In the genomic region with DNA sequence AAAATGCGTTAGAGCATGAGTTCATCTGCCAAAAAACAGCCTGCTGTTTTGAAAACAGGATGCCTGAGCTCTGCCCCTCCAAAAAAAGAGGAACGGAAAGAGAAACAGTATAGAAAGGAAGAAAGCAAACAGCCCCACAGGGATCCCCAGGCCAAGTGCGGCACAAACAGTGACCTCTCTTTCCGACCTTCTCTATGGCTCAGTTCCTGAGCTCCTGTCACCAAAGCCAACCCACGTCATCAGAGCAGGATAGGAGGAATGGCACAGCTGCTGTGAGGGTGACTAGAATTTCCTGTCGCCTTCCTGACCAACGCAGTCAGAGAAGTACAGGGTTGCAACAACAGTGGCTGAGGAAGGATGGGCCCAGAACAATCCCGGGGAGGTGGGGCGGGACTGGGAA, we compare ENCODE assay signal across 8 mouse cellular contexts.
DNase-seq lines count a peak whose midpoint lies in the region; ATAC-seq and TF ChIP-seq lines count a peak whose summit lies in the region.

No protein-coding gene starts in this region.

- no peak for TF ChIP-seq POLR2A in limb, embryonic 14.5 days (IDR thresholded peaks at IDR 0.05; ENCODE audit: borderline replicate concordance, extremely low read depth, insufficient read depth, insufficient read length)

- no peak overlapping the region for H3K4me2 ChIP-seq in kidney, embryonic 14.5 days (replicated peaks; ENCODE audit: low read depth, low read length)
- H3K4me2 ChIP-seq in limb, embryonic 14.5 days (replicated peaks; ENCODE audit: low read depth, low read length, severe bottlenecking): no peak overlapping the region

- WGBS in kidney, embryonic 14.5 days: 27% methylated on average over 9 of the region's 9 CpGs
- 53% methylated on average over 9 of the region's 9 CpGs for WGBS in limb, embryonic 14.5 days

- intact Hi-C loops in left cerebral cortex, postnatal 4 days (cut with DNase I): no loop called here

- H3K4me1 ChIP-seq in kidney, embryonic 14.5 days (ENCODE audit: control insufficient read depth, insufficient read depth, low read length): peaks cover 7% of the 10 kb centered on the region; the same call in 1 of the 2 replicates
- peaks cover 26% of the 10 kb centered on the region for H3K4me1 ChIP-seq in limb, embryonic 14.5 days (ENCODE audit: control insufficient read depth, insufficient read depth, low read length)

- no peak overlapping the region for H3K27ac ChIP-seq in kidney, embryonic 14.5 days (ENCODE audit: low read depth, low read length)
- no peak overlapping the region for H3K27ac ChIP-seq in limb, embryonic 14.5 days (replicated peaks; ENCODE audit: low read depth, low read length)

- H3K27me3 ChIP-seq in kidney, embryonic 14.5 days (ENCODE audit: control insufficient read depth, insufficient read depth, low read length): no peaks in the 10 kb centered on the region
- no peaks in the 10 kb centered on the region for H3K27me3 ChIP-seq in limb, embryonic 14.5 days (ENCODE audit: control insufficient read depth, insufficient read depth, low read length)

- no peak overlapping the region for H3K4me3 ChIP-seq in kidney, embryonic 14.5 days (ENCODE audit: low read length)
- H3K4me3 ChIP-seq in limb, embryonic 14.5 days (replicated peaks; ENCODE audit: low read length): no peak overlapping the region

- H3K9ac ChIP-seq in kidney, embryonic 14.5 days (ENCODE audit: low read depth, low read length): no peak overlapping the region
- H3K9ac ChIP-seq in limb, embryonic 14.5 days (ENCODE audit: low read depth, low read length, severe bottlenecking): no peak overlapping the region

- ATAC-seq in kidney, embryonic 14.5 days (ENCODE audit: low FRiP score, low TSS enrichment): no peak
- ATAC-seq in limb, embryonic 14.5 days (ENCODE audit: low FRiP score, low read depth): 0 out of 2 replicates have a peak, but pooled peaks have one; percentile 24

- peak; percentile 35 for DNase-seq in kidney, adult 18-20 months
- DNase-seq in heart, adult 8-10 months (ENCODE audit: low spot score): peak; percentile 87
- peak; percentile 38 for DNase-seq in limb, embryonic 14.5 days (ENCODE audit: low spot score)
- peak; percentile 59 for DNase-seq in naive thymus-derived CD4-positive, alpha-beta T cell, adult 2 months (ENCODE audit: low read depth)
- DNase-seq in left cerebral cortex, postnatal 4 days: no peak
- DNase-seq in cerebellum, postnatal 4 days (ENCODE audit: low spot score in 2 of 2): no peak
- DNase-seq in layer of hippocampus, postnatal 14 days (ENCODE audit: low spot score in 2 of 2): no peak

- no peaks in the 10 kb centered on the region for H3K36me3 ChIP-seq in kidney, embryonic 14.5 days (ENCODE audit: control insufficient read depth, insufficient read depth, low read length)
- H3K36me3 ChIP-seq in limb, embryonic 14.5 days (ENCODE audit: control insufficient read depth, insufficient read depth, low read length): no peaks in the 10 kb centered on the region

- H3K9me3 ChIP-seq in kidney, embryonic 14.5 days (ENCODE audit: control insufficient read depth, low read length): no peaks in the 10 kb centered on the region
- H3K9me3 ChIP-seq in limb, embryonic 14.5 days (ENCODE audit: control insufficient read depth, low read length): no peaks in the 10 kb centered on the region

Comparison
In these comparisons a context has a peak if more than half of its experiments do, and no peak if none do; other contexts are left out.
1. DNase-seq: peak in kidney, adult 18-20 months (single experiment), heart, adult 8-10 months (single experiment), limb, embryonic 14.5 days (single experiment) and naive thymus-derived CD4-positive, alpha-beta T cell, adult 2 months (single experiment); none in left cerebral cortex, postnatal 4 days (single experiment), cerebellum, postnatal 4 days (0 of 2) and layer of hippocampus, postnatal 14 days (0 of 2).